Mouse (Mus musculus): ENCODE results near the gene Bpgm.

Gene Bpgm

GRCm38 (mm10) chr6:34483390-34483789 lies 7.4 kb downstream of the Bpgm start:
- in situ Hi-C loops (cut with MboI; ENCODE audit: low sequenced_read_pairs), result no loop called here

- in situ Hi-C loops (cut with MboI; ENCODE audit: low sequenced_read_pairs), result no loop called here
Measured at GRCm38 (mm10) chr6:34483811-34484210, 7.8 kb downstream of the Bpgm start.

- in situ Hi-C loops (cut with MboI; ENCODE audit: low sequenced_read_pairs), result no loop called here
Measured at GRCm38 (mm10) chr6:34486071-34486626, 10.1 kb downstream of the Bpgm start.

- in situ Hi-C loops (cut with MboI; ENCODE audit: low sequenced_read_pairs), result no loop called here
Measured at GRCm38 (mm10) chr6:34493327-34494095, 17.5 kb downstream of the Bpgm start.

- in situ Hi-C loops (cut with MboI; ENCODE audit: low sequenced_read_pairs), result no loop called here
Measured at GRCm38 (mm10) chr6:34495140-34495551, 19.1 kb downstream of the Bpgm start.

- in situ Hi-C loops (cut with MboI; ENCODE audit: low sequenced_read_pairs), result no loop called here
Measured at GRCm38 (mm10) chr6:34497991-34498625, 22.1 kb downstream of the Bpgm start.

- in situ Hi-C loops (cut with MboI; ENCODE audit: low sequenced_read_pairs), result no loop called here
Measured at GRCm38 (mm10) chr6:34502291-34502690, 26.3 kb downstream of the Bpgm start.

GRCm38 (mm10) chr6:34505957-34506356 lies 29.9 kb downstream of the Bpgm start:
- in situ Hi-C loops (cut with MboI; ENCODE audit: low sequenced_read_pairs), result no loop called here

GRCm38 (mm10) chr6:34507581-34507980 lies 31.6 kb downstream of the Bpgm start:
- in situ Hi-C loops (cut with MboI; ENCODE audit: low sequenced_read_pairs), result no loop called here

- in situ Hi-C loops (cut with MboI; ENCODE audit: low sequenced_read_pairs), result no loop called here
Measured at GRCm38 (mm10) chr6:34508016-34508415, 32.0 kb downstream of the Bpgm start.

GRCm38 (mm10) chr6:34510277-34510676 lies 34.3 kb downstream of the Bpgm start:
- in situ Hi-C loops (cut with MboI; ENCODE audit: low sequenced_read_pairs), result loop anchor here (10.0 kb wide), 1 partner anchor 245 kb away; no protein-coding TSS in a partner anchor

GRCm38 (mm10) chr6:34511410-34511809 lies 35.4 kb downstream of the Bpgm start:
- in situ Hi-C loops (cut with MboI; ENCODE audit: low sequenced_read_pairs), result loop anchor here (10.0 kb wide), 1 partner anchor 243 kb away; no protein-coding TSS in a partner anchor

- in situ Hi-C loops (cut with MboI; ENCODE audit: low sequenced_read_pairs), result loop anchor here (10.0 kb wide), 1 partner anchor 242 kb away; no protein-coding TSS in a partner anchor
Measured at GRCm38 (mm10) chr6:34512741-34513140, 36.7 kb downstream of the Bpgm start.

- in situ Hi-C loops (cut with MboI; ENCODE audit: low sequenced_read_pairs), result loop anchor here (10.0 kb wide), 1 partner anchor 240 kb away; no protein-coding TSS in a partner anchor
Measured at GRCm38 (mm10) chr6:34514655-34515054, 38.6 kb downstream of the Bpgm start.

- in situ Hi-C loops (cut with MboI; ENCODE audit: low sequenced_read_pairs), result loop anchor here (10.0 kb wide), 1 partner anchor 240 kb away; no protein-coding TSS in a partner anchor
Measured at GRCm38 (mm10) chr6:34515098-34515782, 39.2 kb downstream of the Bpgm start.

GRCm38 (mm10) chr6:34515783-34516099 lies 39.7 kb downstream of the Bpgm start:
- in situ Hi-C loops (cut with MboI; ENCODE audit: low sequenced_read_pairs), result loop anchor here (10.0 kb wide), 1 partner anchor 239 kb away; no protein-coding TSS in a partner anchor

GRCm38 (mm10) chr6:34517750-34518149 lies 41.7 kb downstream of the Bpgm start:
- in situ Hi-C loops (cut with MboI; ENCODE audit: low sequenced_read_pairs), result loop anchor here (10.0 kb wide), 1 partner anchor 237 kb away; no protein-coding TSS in a partner anchor

- in situ Hi-C loops (cut with MboI; ENCODE audit: low sequenced_read_pairs), result loop anchor here (10.0 kb wide), 1 partner anchor 236 kb away; no protein-coding TSS in a partner anchor
Measured at GRCm38 (mm10) chr6:34519087-34519486, 43.1 kb downstream of the Bpgm start.

GRCm38 (mm10) chr6:34520491-34520890 lies 44.5 kb downstream of the Bpgm start:
- in situ Hi-C loops (cut with MboI; ENCODE audit: low sequenced_read_pairs), result no loop called here

GRCm38 (mm10) chr6:34520912-34521311 lies 44.9 kb downstream of the Bpgm start:
- in situ Hi-C loops (cut with MboI; ENCODE audit: low sequenced_read_pairs), result no loop called here

- in situ Hi-C loops (cut with MboI; ENCODE audit: low sequenced_read_pairs), result no loop called here
Measured at GRCm38 (mm10) chr6:34523476-34523875, 47.5 kb downstream of the Bpgm start.
